Mouse (Mus musculus) urinary bladder, postnatal 25 days (tissue): Measurements from ENCODE around the gene Hspa1b.
A peak's percentile ranks its signal among the peaks of the same experiment; 100 is the strongest.
"Not testable (repeated sequence)": the region's sequence is repeated elsewhere in the genome, so short reads cannot be mapped to it uniquely, and the experiment has no call there.

Experiments used
- DNase-seq: peaks from one replicate; pipeline ENCODE4 v3.0.0; 2022; ENCODE audit warnings: low spot score

Gene Hspa1b

GRCm38 (mm10) chr17:34959130-34959778 is at the start of gene Hspa1b:
TSS of gene Hspa1b (minus strand) at chr17:34959238.
- peak; percentile 66 for DNase-seq

- DNase-seq = no peak
Observed at GRCm38 (mm10) chr17:35007387-35007991, 48.5 kb upstream of the Hspa1b start.

GRCm38 (mm10) chr17:35005902-35006301 is 46.9 kb upstream of the Hspa1b start:
- DNase-seq = not testable (repeated sequence)

GRCm38 (mm10) chr17:35005158-35005557 is 46.1 kb upstream of the Hspa1b start:
- DNase-seq = no peak

GRCm38 (mm10) chr17:35004075-35004717 is 45.2 kb upstream of the Hspa1b start:
- no peak for DNase-seq

GRCm38 (mm10) chr17:35003022-35003838 is 44.2 kb upstream of the Hspa1b start:
- DNase-seq = no peak

- no peak for DNase-seq
Observed at GRCm38 (mm10) chr17:35002153-35002865, 43.3 kb upstream of the Hspa1b start.

- no peak for DNase-seq
Observed at GRCm38 (mm10) chr17:35001452-35002152, 42.6 kb upstream of the Hspa1b start.

- peak; percentile 89 for DNase-seq
Observed at GRCm38 (mm10) chr17:35000717-35001451, 41.8 kb upstream of the Hspa1b start, which contains the start of gene Vars. TSS of gene Vars (plus strand) at chr17:35000987.

- not testable (repeated sequence) for DNase-seq
Observed at GRCm38 (mm10) chr17:34999871-35000716, 41.1 kb upstream of the Hspa1b start.

GRCm38 (mm10) chr17:34998526-34999430 is 39.7 kb upstream of the Hspa1b start:
- DNase-seq = no peak

GRCm38 (mm10) chr17:34997142-34997483 is 38.1 kb upstream of the Hspa1b start:
- DNase-seq = no peak

GRCm38 (mm10) chr17:34996411-34997141 is 37.5 kb upstream of the Hspa1b start:
- DNase-seq = no peak

GRCm38 (mm10) chr17:34995927-34996326 is 36.9 kb upstream of the Hspa1b start:
- not testable (repeated sequence) for DNase-seq

GRCm38 (mm10) chr17:34995192-34995591 is 36.2 kb upstream of the Hspa1b start:
- not testable (repeated sequence) for DNase-seq

GRCm38 (mm10) chr17:34994751-34995150 is 35.7 kb upstream of the Hspa1b start:
- DNase-seq = no peak

- no peak for DNase-seq
Observed at GRCm38 (mm10) chr17:34984218-34984617, 25.2 kb upstream of the Hspa1b start.

GRCm38 (mm10) chr17:34982328-34982727 is 23.3 kb upstream of the Hspa1b start:
- DNase-seq = no peak
